Comparison of ENCODE assay signal across 8 mouse cellular contexts in the genomic region with DNA sequence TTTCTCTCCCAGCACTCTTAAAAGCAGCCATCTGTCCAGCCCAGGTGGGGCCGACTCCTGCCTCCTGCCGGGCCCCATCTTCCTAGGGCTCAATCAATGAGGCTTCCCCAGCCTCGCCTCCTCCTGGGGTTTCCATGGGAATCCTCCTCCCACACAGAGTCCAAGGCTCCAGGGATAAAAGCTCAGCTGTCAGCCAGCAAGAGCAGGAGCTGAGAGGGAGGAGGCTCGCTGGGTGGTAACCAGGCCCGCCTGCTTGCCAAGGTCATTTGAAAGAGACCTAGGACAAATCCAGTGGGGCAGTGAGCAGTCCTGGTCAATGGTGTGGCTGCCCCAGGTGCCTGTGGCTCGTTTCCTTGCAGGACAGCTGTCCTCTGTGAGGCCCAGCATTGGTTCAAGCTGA. TPM values are rescaled to one million over a fixed set of nuclear protein-coding genes. Genes with fewer than 3 reads are reported as not detected.
A peak's percentile ranks its signal among the peaks of the same experiment; 100 is the strongest.
DNase-seq lines count a peak whose midpoint lies in the region; ATAC-seq and TF ChIP-seq lines count a peak whose summit lies in the region.

No protein-coding gene starts in this region.

- H3K4me3 ChIP-seq in liver, postnatal 0 days (ENCODE audit: low read depth, low read length): no peak overlapping the region
- no peak overlapping the region for H3K4me3 ChIP-seq in forebrain, embryonic 16.5 days (replicated peaks; ENCODE audit: low read length)
- no peak overlapping the region for H3K4me3 ChIP-seq in kidney, postnatal 0 days (replicated peaks; ENCODE audit: low read depth, low read length)
- no peak overlapping the region for H3K4me3 ChIP-seq in midbrain, embryonic 16.5 days (ENCODE audit: low read depth, low read length)

- H3K4me2 ChIP-seq in liver, postnatal 0 days (ENCODE audit: low read depth, low read length): no peak overlapping the region
- H3K4me2 ChIP-seq in forebrain, embryonic 16.5 days (ENCODE audit: low read length): peak overlapping the region; percentile 1; the same call in 1 of the 2 replicates
- no peak overlapping the region for H3K4me2 ChIP-seq in kidney, postnatal 0 days (ENCODE audit: low read length)
- H3K4me2 ChIP-seq in midbrain, embryonic 16.5 days (ENCODE audit: low read length): no peak overlapping the region

- peaks cover 22% of the 10 kb centered on the region for H3K27me3 ChIP-seq in liver, postnatal 0 days (ENCODE audit: insufficient read depth, low read length)
- H3K27me3 ChIP-seq in forebrain, embryonic 16.5 days (replicated peaks; ENCODE audit: control insufficient read depth, insufficient read depth, low read length): no peaks in the 10 kb centered on the region
- no peaks in the 10 kb centered on the region for H3K27me3 ChIP-seq in kidney, postnatal 0 days (ENCODE audit: insufficient read depth, low read length)
- no peaks in the 10 kb centered on the region for H3K27me3 ChIP-seq in midbrain, embryonic 16.5 days (ENCODE audit: control insufficient read depth, insufficient read depth, low read depth, low read length)

- no peaks in the 10 kb centered on the region for H3K36me3 ChIP-seq in liver, postnatal 0 days (replicated peaks; ENCODE audit: insufficient read depth, low read length)
- 0 out of 2 replicates have a peak, but pooled peaks cover 4% of the 10 kb centered on the region for H3K36me3 ChIP-seq in forebrain, embryonic 16.5 days (ENCODE audit: control insufficient read depth, insufficient read depth)
- H3K36me3 ChIP-seq in kidney, postnatal 0 days (ENCODE audit: insufficient read depth, low read length): no peaks in the 10 kb centered on the region
- no peaks in the 10 kb centered on the region for H3K36me3 ChIP-seq in midbrain, embryonic 16.5 days (ENCODE audit: control insufficient read depth, insufficient read depth, low read length)

- H3K4me1 ChIP-seq in liver, postnatal 0 days (ENCODE audit: insufficient read depth): peaks cover 7% of the 10 kb centered on the region
- H3K4me1 ChIP-seq in forebrain, embryonic 16.5 days (replicated peaks; ENCODE audit: control insufficient read depth, insufficient read depth, low read length): peaks cover 52% of the 10 kb centered on the region
- H3K4me1 ChIP-seq in kidney, postnatal 0 days (replicated peaks; ENCODE audit: insufficient read depth, low read length): 0 out of 2 replicates have a peak, but pooled peaks cover 26% of the 10 kb centered on the region
- H3K4me1 ChIP-seq in midbrain, embryonic 16.5 days (ENCODE audit: control insufficient read depth, insufficient read depth, low read length): peaks cover 41% of the 10 kb centered on the region

- TF ChIP-seq CTCF in liver, postnatal 0 days (IDR thresholded peaks at IDR 0.05; ENCODE audit: low read depth): no peak
- TF ChIP-seq CTCF in kidney, postnatal 0 days (IDR thresholded peaks at IDR 0.05; ENCODE audit: low read depth): peak; percentile 7; the same call in 1 of the 2 replicates

- H3K9me3 ChIP-seq in liver, postnatal 0 days (ENCODE audit: low read length): no peaks in the 10 kb centered on the region
- peaks cover 6% of the 10 kb centered on the region for H3K9me3 ChIP-seq in forebrain, embryonic 16.5 days (ENCODE audit: control insufficient read depth, low read length)
- no peaks in the 10 kb centered on the region for H3K9me3 ChIP-seq in kidney, postnatal 0 days (replicated peaks; ENCODE audit: low read length)
- H3K9me3 ChIP-seq in midbrain, embryonic 16.5 days (replicated peaks; ENCODE audit: control insufficient read depth, low read length, poor library complexity, severe bottlenecking): peaks cover 3% of the 10 kb centered on the region; the same call in 1 of the 2 replicates

- no peak overlapping the region for H3K27ac ChIP-seq in liver, postnatal 0 days (ENCODE audit: low read depth)
- peak overlapping the region; percentile 1; the same call in 1 of the 2 replicates for H3K27ac ChIP-seq in forebrain, embryonic 16.5 days (ENCODE audit: low read length)
- peak overlapping the region; percentile 67; the same call in 1 of the 2 replicates for H3K27ac ChIP-seq in kidney, postnatal 0 days
- peak overlapping the region; percentile 44; the same call in 1 of the 2 replicates for H3K27ac ChIP-seq in midbrain, embryonic 16.5 days (ENCODE audit: low read length)

- no peak for ATAC-seq in liver, postnatal 0 days
- peak; percentile 47 for ATAC-seq in forebrain, embryonic 16.5 days
- peak; percentile 47 for ATAC-seq in kidney, postnatal 0 days (replicated peaks; ENCODE audit: low FRiP score, low read depth)
- no peak for ATAC-seq in midbrain, embryonic 16.5 days

- whole genome bisulfite sequencing in liver, postnatal 0 days (ENCODE audit: insufficient replicate concordance): 48% methylated on average over 6 of the region's 6 CpGs
- WGBS in forebrain, embryonic 16.5 days: 2% methylated on average over 6 of the region's 6 CpGs
- 26% methylated on average over 6 of the region's 6 CpGs for WGBS in kidney, postnatal 0 days
- WGBS in midbrain, embryonic 16.5 days: 6% methylated on average over 6 of the region's 6 CpGs

- DNase-seq in liver: peak; percentile 15
- DNase-seq in liver, postnatal 0 days: no peak
- peak; percentile 85 for DNase-seq in kidney, postnatal 0 days (ENCODE audit: low spot score)
- no peak for DNase-seq in spleen, adult 12 weeks (ENCODE audit: low spot score)
- DNase-seq in thymus, postnatal 10 days (ENCODE audit: low spot score in 2 of 2): no peak
- no peak for DNase-seq in thymus, adult 18-20 months

- TF ChIP-seq EP300 in liver, postnatal 0 days (IDR thresholded peaks at IDR 0.05; ENCODE audit: low read depth): no peak

- no peak overlapping the region for H3K9ac ChIP-seq in liver, postnatal 0 days (replicated peaks)
- H3K9ac ChIP-seq in forebrain, embryonic 16.5 days (replicated peaks; ENCODE audit: low read depth, low read length): 0 out of 2 replicates have a peak overlapping the region, but pooled peaks have one; percentile 3
- H3K9ac ChIP-seq in kidney, postnatal 0 days (ENCODE audit: low read depth, low read length): no peak overlapping the region
- no peak overlapping the region; the same call in 1 of the 2 replicates for H3K9ac ChIP-seq in midbrain, embryonic 16.5 days (ENCODE audit: low read depth, low read length)

RNA-seq across cellular contexts. Expression of a gene that starts 5.5 kb away (rescaled TPM):
- polyA plus RNA-seq in liver, postnatal 0 days (2015; fragmentation: Nextera tagmentation; extraction: Ambion mirVana): 0.99 and 1.0 TPM in 2 replicates
- polyA plus RNA-seq in forebrain, embryonic 16.5 days (2015; fragmentation: Nextera tagmentation; extraction: Ambion mirVana): 20.9 and 23.4 TPM in 2 replicates
- 55.3 and 61.7 TPM in 2 replicates for polyA plus RNA-seq in kidney, postnatal 0 days (2015; fragmentation: Nextera tagmentation; extraction: Ambion mirVana)
- polyA plus RNA-seq in midbrain, embryonic 16.5 days (2015; fragmentation: Nextera tagmentation; extraction: Ambion mirVana): 23.5 and 28.3 TPM in 2 replicates

Comparison
In these comparisons a context has a peak if more than half of its experiments do, and no peak if none do; other contexts are left out.
1. DNase-seq: peak in liver (single experiment) and kidney, postnatal 0 days (single experiment); none in liver, postnatal 0 days (single experiment), spleen, adult 12 weeks (single experiment), thymus, postnatal 10 days (0 of 2) and thymus, adult 18-20 months (0 of 2).
2. ATAC-seq: peak in forebrain, embryonic 16.5 days (single experiment) and kidney, postnatal 0 days (single experiment); none in liver, postnatal 0 days (single experiment) and midbrain, embryonic 16.5 days (single experiment).
3. RNA of a gene that starts 5.5 kb away (polyA plus RNA-seq): 55.3 to 61.7 TPM in kidney, postnatal 0 days, 23.5 to 28.3 TPM in midbrain, embryonic 16.5 days and 20.9 to 23.4 TPM in forebrain, embryonic 16.5 days; 0.99 to 1.0 TPM in liver, postnatal 0 days; every median in the first group is over 10 times any median in the second.